Mouse (Mus musculus) bone marrow, adult 2 months (tissue): Measurements from ENCODE around the gene Tdrd9.

Source experiments
- CTCF ChIP-seq: fragments of 200-500 bp; IDR thresholded peaks from 2 replicates; pipeline ENCODE4 v1.5.1; 2011; ENCODE audit warnings: low read length, control low read depth; ENCODE audit not compliant: control insufficient read depth, insufficient read depth
- POLR2A ChIP-seq: fragments of 200-500 bp; IDR thresholded peaks from 2 replicates; pipeline ENCODE4 v1.6.1; 2011; ENCODE audit warnings: low read depth, mild to moderate bottlenecking, control low read depth, low read length, borderline replicate concordance; ENCODE audit not compliant: control insufficient read depth

GRCm38 (mm10) chr12:112080911-112081310 lies 109.6 kb downstream of the Tdrd9 start:
- TF ChIP-seq CTCF = no peak
- no peak for TF ChIP-seq POLR2A
